Mouse (Mus musculus): ENCODE results near the gene Mamstr. TPM values are rescaled to one million over a fixed set of nuclear protein-coding genes. Genes with fewer than 3 reads are reported as not detected.

The Mamstr gene
- total RNA-seq, 2 experiments from 2014 or later: 1.7 TPM

- DNase-seq (ENCODE audit: low spot score in 2 of 2): no peak
Measured at GRCm38 (mm10) chr7:45689800-45690199, 50.0 kb downstream of the Mamstr start.

DNA sequence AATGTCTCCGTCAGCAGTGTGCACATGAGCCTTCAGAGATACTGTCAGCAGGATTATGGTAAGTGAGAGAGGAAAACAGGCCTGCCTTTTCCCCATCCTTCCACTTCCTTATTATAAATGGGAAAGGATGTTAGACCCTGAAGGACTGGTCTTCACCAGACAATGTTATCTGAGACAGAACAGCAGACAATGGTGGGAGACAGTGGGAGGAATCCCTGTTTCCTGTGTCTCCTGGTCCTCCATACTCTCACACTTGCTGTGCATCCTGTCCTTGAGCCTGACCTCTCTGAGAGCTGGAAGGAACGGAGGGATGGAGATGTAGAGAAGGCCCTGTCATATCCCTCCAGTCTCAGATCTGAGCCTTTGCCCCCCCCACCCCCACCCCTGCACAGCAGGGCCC is 52.6 kb downstream of the Mamstr start:
- DNase-seq (ENCODE audit: low spot score in 2 of 2): no peak

DNA sequence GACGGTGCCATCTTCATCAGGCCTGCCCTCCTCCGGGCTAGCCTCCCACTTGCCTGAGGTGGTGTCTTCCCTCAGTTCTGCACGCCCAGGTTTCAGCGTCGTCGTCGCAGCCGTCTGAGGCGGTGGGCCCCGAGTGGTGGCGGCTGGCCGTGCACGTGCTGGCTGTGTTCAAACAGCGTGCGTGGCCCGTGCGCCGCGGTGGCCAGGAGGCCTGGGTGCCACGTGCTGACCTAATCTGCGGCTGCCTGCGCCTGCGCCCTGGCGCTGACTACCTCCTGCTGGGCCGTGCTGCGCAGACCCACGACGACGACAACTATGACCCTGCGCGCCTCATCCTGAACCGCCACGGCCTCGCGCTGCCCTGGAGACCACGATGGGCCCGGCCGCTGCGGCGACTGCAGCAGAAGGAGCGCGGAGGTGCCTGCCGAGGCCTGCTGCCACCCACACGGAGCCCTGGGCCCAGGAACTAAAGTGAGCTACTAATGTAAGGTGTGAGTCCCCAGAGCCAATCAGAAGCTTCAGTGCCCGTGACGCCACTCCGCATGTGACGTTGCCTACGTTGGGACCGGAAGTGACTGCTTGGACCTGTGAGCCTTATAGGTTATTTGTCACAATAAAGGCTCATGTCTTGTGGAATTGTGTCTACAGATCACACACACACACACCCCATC is 54.3 kb downstream of the Mamstr start, which contains the start of gene Sec1:
Gene Sec1, minus strand, starts transcription at position 482 of the 671 bp plus-strand sequence.
- DNase-seq (ENCODE audit: low spot score in 2 of 2): no peak

- DNase-seq (ENCODE audit: low spot score in 2 of 2): no peak
Measured at GRCm38 (mm10) chr7:45695098-45695497, 55.3 kb downstream of the Mamstr start.

Other genes starting within 250 kb of the Mamstr start
- 100 to 1,000 TPM; 393 to 440 TPM for gene Snrnp70, start 244.2 kb upstream of the Mamstr start, total RNA-seq (2021)
- not detected for gene Kcna7, start 234.3 kb upstream of the Mamstr start, total RNA-seq (2021)
- under 1 TPM; 0.18 to 0.22 TPM for gene Ntf5, start 226.3 kb upstream of the Mamstr start, total RNA-seq (2021)
- gene Lhb, start 219.2 kb upstream of the Mamstr start, total RNA-seq (2021): under 1 TPM in 1 of 2 experiments, not detected in 1; 0.75 TPM
- 10 to 100 TPM; 18.9 to 20.9 TPM for gene Gys1, start 205.1 kb upstream of the Mamstr start, total RNA-seq (2021)
- 10 to 100 TPM; 44.5 to 44.9 TPM for gene Ruvbl2, start 201.9 kb upstream of the Mamstr start, total RNA-seq (2021)
- gene Ftl1, start 180.1 kb upstream of the Mamstr start, total RNA-seq (2021): 100 to 1,000 TPM; 429 to 433 TPM
- 100 to 1,000 TPM; 103 to 123 TPM for gene Bax, start 173.1 kb upstream of the Mamstr start, total RNA-seq (2021)
- gene Tulp2, start 158.1 kb upstream of the Mamstr start, total RNA-seq (2021): under 1 TPM in 1 of 2 experiments, not detected in 1; 0.23 TPM
- 1 to 10 TPM; 1.2 to 1.4 TPM for gene Gm45808, start 153.2 kb upstream of the Mamstr start, total RNA-seq (2021)
- 1 to 10 TPM; 2.0 to 2.6 TPM for gene Dhdh, start 151.2 kb upstream of the Mamstr start, total RNA-seq (2021)
- 100 to 1,000 TPM; 107 to 117 TPM for gene Nucb1, start 129.6 kb upstream of the Mamstr start, total RNA-seq (2021)
- gene Ppp1r15a, start 113.7 kb upstream of the Mamstr start, total RNA-seq (2021): 10 to 100 TPM; 23.6 to 29.3 TPM
- under 1 TPM; 0.80 to 0.94 TPM for gene Plekha4, start 113.6 kb upstream of the Mamstr start, total RNA-seq (2021)
- gene Hsd17b14, start 85.1 kb upstream of the Mamstr start, total RNA-seq (2021): not detected
- gene Bcat2, start 69.8 kb upstream of the Mamstr start, total RNA-seq (2021): 10 to 100 TPM; 20.8 to 22.9 TPM
- gene Fgf21, start 24.5 kb upstream of the Mamstr start, total RNA-seq (2021): not detected
- under 1 TPM; 0.20 to 0.71 TPM for gene Fut1, start 22.7 kb upstream of the Mamstr start, total RNA-seq (2021)
- gene Izumo1, start 18.2 kb upstream of the Mamstr start, total RNA-seq (2021): not detected
- gene Rasip1, start 12.5 kb upstream of the Mamstr start, total RNA-seq (2021): 10 to 100 TPM; 13.9 to 14.5 TPM
- under 1 TPM in 1 of 2 experiments, not detected in 1; 0.22 TPM for gene Fut2, start 26.4 kb downstream of the Mamstr start, total RNA-seq (2021)
- 1 to 10 TPM in 1 of 2 experiments, under 1 TPM in 1; 0.75 to 1.0 TPM for gene Ntn5, start 44.0 kb downstream of the Mamstr start, total RNA-seq (2021)
- under 1 TPM; 0.14 to 0.18 TPM for gene Sec1, start 54.4 kb downstream of the Mamstr start, total RNA-seq (2021)
- gene Car11, start 59.9 kb downstream of the Mamstr start, total RNA-seq (2021): 100 to 1,000 TPM; 121 to 131 TPM
- 10 to 100 TPM; 37.1 to 43.4 TPM for gene Dbp, start 65.1 kb downstream of the Mamstr start, total RNA-seq (2021)
- 100 to 1,000 TPM; 497 to 584 TPM for gene Rpl18, start 75.5 kb downstream of the Mamstr start, total RNA-seq (2021)
- 10 to 100 TPM; 27.3 to 27.7 TPM for gene Sphk2, start 78.0 kb downstream of the Mamstr start, total RNA-seq (2021)
- under 1 TPM; 0.34 to 0.51 TPM for gene Fam83e, start 81.2 kb downstream of the Mamstr start, total RNA-seq (2021)
- not detected for gene Spaca4, start 85.8 kb downstream of the Mamstr start, total RNA-seq (2021)
- gene Lmtk3, start 143.8 kb downstream of the Mamstr start, total RNA-seq (2021): 100 to 1,000 TPM; 298 to 311 TPM
- 10 to 100 TPM; 11.8 to 12.0 TPM for gene Sult2b1, start 144.7 kb downstream of the Mamstr start, total RNA-seq (2021)
- 100 to 1,000 TPM; 180 to 184 TPM for gene Cyth2, start 174.6 kb downstream of the Mamstr start, total RNA-seq (2021)
- gene Kcnj14, start 184.8 kb downstream of the Mamstr start, total RNA-seq (2021): 1 to 10 TPM; 2.0 to 2.6 TPM
- gene Grwd1, start 191.0 kb downstream of the Mamstr start, total RNA-seq (2021): 10 to 100 TPM; 27.0 to 27.3 TPM
- gene Kdelr1, start 232.8 kb downstream of the Mamstr start, total RNA-seq (2021): 10 to 100 TPM; 85.4 to 99.2 TPM
- 10 to 100 TPM; 32.1 to 33.4 TPM for gene Grin2d, start 238.4 kb downstream of the Mamstr start, total RNA-seq (2021)

All from layer of hippocampus, postnatal 10 days (tissue).